ENCODE assay signal across 9 mouse cellular contexts in genomic region chr4:88759610-88760268, GRCm38 (mm10). TPM values are rescaled to one million over a fixed set of nuclear protein-coding genes. Genes with fewer than 3 reads are reported as not detected.
DNase-seq lines count a peak whose midpoint lies in the region; ATAC-seq and TF ChIP-seq lines count a peak whose summit lies in the region.
"Not testable (repeated sequence)": the region's sequence is repeated elsewhere in the genome, so short reads cannot be mapped to it uniquely, and the experiment has no call there.
"Had no signal": no experiment of that assay in that cellular context is flagged by ENCODE, and none has a peak within 500 bp of the region (broad histone marks: within the 10 kb centered on the region; RNA-seq: fewer than 3 reads in every experiment).

Gene Gm13283, plus strand, starts transcription at chr4:88760119.

- H3K27me3 ChIP-seq in ES-Bruce4 (ENCODE audit: control insufficient read depth, insufficient read depth, low read length, poor library complexity, severe bottlenecking); hindbrain, embryonic 13.5 days; liver, postnatal 0 days (ENCODE audit: insufficient read depth, low read length); neural tube, embryonic 13.5 days; thymus, adult 2 months (ENCODE audit: control insufficient read depth, insufficient read depth, low read length): not testable (repeated sequence)

- H3K36me3 ChIP-seq in ES-Bruce4 (ENCODE audit: control insufficient read depth, insufficient read depth, low read length, poor library complexity, severe bottlenecking); hindbrain, embryonic 13.5 days; liver, postnatal 0 days (replicated peaks; ENCODE audit: insufficient read depth, low read length); neural tube, embryonic 13.5 days; thymus, adult 2 months (ENCODE audit: control insufficient read depth, insufficient read depth, low read length): not testable (repeated sequence)

- H3K9me3 ChIP-seq in ES-Bruce4 (replicated peaks; ENCODE audit: control insufficient read depth, insufficient read depth, low read length, poor library complexity, severe bottlenecking); hindbrain, embryonic 13.5 days; liver, postnatal 0 days (ENCODE audit: low read length); neural tube, embryonic 13.5 days: not testable (repeated sequence)

- DNase-seq in cerebellum, postnatal 36 days = peak; percentile 33 to 41
- peak; percentile 35 for DNase-seq in gastrocnemius, postnatal 10 days
- DNase-seq in layer of hippocampus, adult 11-12 months (ENCODE audit: low spot score) = peak; percentile 49
- not testable (repeated sequence) for DNase-seq in liver, postnatal 0 days
- DNase-seq in thymus, adult 2 months = peak; percentile 52

- not testable (repeated sequence) for ATAC-seq in hindbrain, embryonic 13.5 days (ENCODE audit: low FRiP score); liver, postnatal 0 days; neural tube, embryonic 13.5 days (ENCODE audit: low read depth)

- H3K4me3 ChIP-seq in ES-Bruce4 (ENCODE audit: low read depth, low read length) = peak within 1 kb of the TSS; percentile 28
- peak within 1 kb of the TSS; percentile 35 for H3K4me3 ChIP-seq in hindbrain, embryonic 13.5 days
- H3K4me3 ChIP-seq in liver, postnatal 0 days (ENCODE audit: low read depth, low read length) = peak within 1 kb of the TSS; percentile 39
- H3K4me3 ChIP-seq in neural tube, embryonic 13.5 days = peak within 1 kb of the TSS; percentile 33
- H3K4me3 ChIP-seq in thymus, adult 2 months (ENCODE audit: control insufficient read depth, insufficient read depth, low read length) = peak within 1 kb of the TSS; percentile 86

- not testable (repeated sequence) for TF ChIP-seq POLR2A in ES-Bruce4 (IDR thresholded peaks at IDR 0.05; ENCODE audit: insufficient read depth, low read length); thymus, adult 2 months (IDR thresholded peaks at IDR 0.05; ENCODE audit: control insufficient read depth, extremely low read depth, insufficient read depth, low read length, poor library complexity)

- H3K4me1 ChIP-seq in ES-Bruce4 (ENCODE audit: control insufficient read depth, insufficient read depth, low read length); hindbrain, embryonic 13.5 days (replicated peaks); liver, postnatal 0 days (ENCODE audit: insufficient read depth); neural tube, embryonic 13.5 days (replicated peaks); thymus, adult 2 months (replicated peaks; ENCODE audit: control insufficient read depth, insufficient read depth, low read length): not testable (repeated sequence)

- not testable (repeated sequence) for H3K9ac ChIP-seq in ES-Bruce4 (ENCODE audit: low read depth, poor library complexity, severe bottlenecking); hindbrain, embryonic 13.5 days; liver, postnatal 0 days (replicated peaks); neural tube, embryonic 13.5 days

- not testable (repeated sequence) for TF ChIP-seq CTCF in ES-Bruce4 (IDR thresholded peaks at IDR 0.05; ENCODE audit: low read depth, low read length); liver, postnatal 0 days (IDR thresholded peaks at IDR 0.05; ENCODE audit: low read depth); thymus, adult 2 months (IDR thresholded peaks at IDR 0.05; ENCODE audit: borderline replicate concordance, control insufficient read depth, extremely low read depth, insufficient read depth, low read length, poor library complexity)

- 18% methylated on average over 10 of the region's 14 CpGs for WGBS in hindbrain, embryonic 13.5 days
- 22% methylated on average over 6 of the region's 14 CpGs for WGBS in liver, postnatal 0 days (ENCODE audit: insufficient replicate concordance)
- 37% methylated on average over 11 of the region's 14 CpGs for WGBS in neural tube, embryonic 13.5 days
- 22% methylated on average over 10 of the region's 14 CpGs for WGBS in thymus, adult 2 months

- not testable (repeated sequence) for TF ChIP-seq EP300 in ES-Bruce4 (IDR thresholded peaks at IDR 0.05; ENCODE audit: insufficient read depth, low read depth, low read length); liver, postnatal 0 days (IDR thresholded peaks at IDR 0.05; ENCODE audit: low read depth)

- H3K27ac ChIP-seq in ES-Bruce4 (ENCODE audit: insufficient read depth, low read length); hindbrain, embryonic 13.5 days; neural tube, embryonic 13.5 days (replicated peaks); thymus, adult 2 months (ENCODE audit: control insufficient read depth, insufficient read depth, low read length): not testable (repeated sequence)
- peak within 1 kb of the TSS; percentile 66 for H3K27ac ChIP-seq in liver, postnatal 0 days (ENCODE audit: low read depth)

- H3K4me2 ChIP-seq in hindbrain, embryonic 13.5 days = peak within 1 kb of the TSS; percentile 61
- peak within 1 kb of the TSS; percentile 57 for H3K4me2 ChIP-seq in liver, postnatal 0 days (ENCODE audit: low read depth, low read length)
- peak within 1 kb of the TSS; percentile 54 for H3K4me2 ChIP-seq in neural tube, embryonic 13.5 days

RNA-seq across cellular contexts. Expression of gene Gm13283, which starts in this region (rescaled TPM):
- not detected in 2 replicates for polyA plus RNA-seq in ES-Bruce4 (2011; ENCODE audit: insufficient read depth, insufficient read length, low read depth, missing spikeins)
- not detected for total RNA-seq in gastrocnemius, postnatal 10 days (2021)
- 0.22 TPM in 1 of 2 replicates, not detected in the other for polyA plus RNA-seq in hindbrain, embryonic 13.5 days (2015; fragmentation: Nextera tagmentation; extraction: Ambion mirVana)
- polyA plus RNA-seq in liver, postnatal 0 days (2015; fragmentation: Nextera tagmentation; extraction: Ambion mirVana) = 0.13 TPM in 1 of 2 replicates, not detected in the other
- polyA plus RNA-seq in neural tube, embryonic 13.5 days (2015; fragmentation: Nextera tagmentation; extraction: Ambion mirVana) = not detected in 2 replicates
- polyA plus RNA-seq in thymus, adult 2 months (2012; rRNA removed) = 0.07 and 0.08 TPM in 2 replicates
- total RNA-seq: left cerebral cortex, postnatal 10 days had no signal

Comparison
In these comparisons a context has a peak if more than half of its experiments do, and no peak if none do; other contexts are left out.
1. Peak in DNase-seq in gastrocnemius, postnatal 10 days; RNA of the gene not detected or under 1 TPM.
2. Peak in DNase-seq and H3K4me3 ChIP-seq in thymus, adult 2 months; RNA of the gene not detected or under 1 TPM.
3. H3K4me3 ChIP-seq: peak in every context shown above with its lines; median percentile 86 in thymus, adult 2 months; 39 in liver, postnatal 0 days; 35 in hindbrain, embryonic 13.5 days; 33 in neural tube, embryonic 13.5 days; 28 in ES-Bruce4.